ENCODE assay signal across 26 mouse cellular contexts in the genomic region with DNA sequence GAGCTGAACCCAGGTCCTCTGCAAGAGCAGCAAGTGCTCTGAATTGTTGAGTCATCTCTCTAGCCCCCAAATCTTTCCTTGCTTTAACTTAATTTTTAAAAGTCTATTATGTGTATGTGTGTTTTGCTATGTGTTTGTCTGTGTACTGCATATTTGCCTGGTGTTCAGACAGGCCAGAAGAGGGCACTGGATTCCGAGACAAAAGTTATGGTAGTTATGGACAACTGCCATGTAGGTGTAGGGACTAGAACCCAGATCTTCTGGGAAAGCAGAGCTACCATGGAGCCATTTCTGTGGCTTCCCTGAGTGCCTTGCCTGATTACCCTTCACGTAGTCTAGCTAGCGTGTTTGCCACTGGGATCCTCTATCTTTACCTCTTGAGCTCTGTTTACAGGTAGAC.
DNase-seq lines count a peak whose midpoint lies in the region; ATAC-seq and TF ChIP-seq lines count a peak whose summit lies in the region.
"Had no signal": no experiment of that assay in that cellular context is flagged by ENCODE, and none has a peak within 500 bp of the region (broad histone marks: within the 10 kb centered on the region; RNA-seq: fewer than 3 reads in every experiment).

No protein-coding gene starts in this region.

- H3K79me2 ChIP-seq in liver, adult 2 months (ENCODE audit: control insufficient read depth, insufficient read depth, low read length) = no peaks in the 10 kb centered on the region
- H3K79me2 ChIP-seq in CH12.LX (replicated peaks; ENCODE audit: control insufficient read depth, extremely low read depth, insufficient read depth, poor library complexity, severe bottlenecking) = no peaks in the 10 kb centered on the region

- no peak overlapping the region for H3K4me2 ChIP-seq in hindbrain, postnatal 0 days (ENCODE audit: low read depth, low read length)
- H3K4me2 ChIP-seq in CH12.LX (ENCODE audit: insufficient read depth, low read depth, poor library complexity, severe bottlenecking) = no peak overlapping the region
- H3K4me2 ChIP-seq: embryonic facial prominence, embryonic 15.5 days; forebrain, embryonic 15.5 days; heart, embryonic 15.5 days; limb, embryonic 15.5 days; midbrain, embryonic 15.5 days; neural tube, embryonic 13.5 days had no signal

- TF ChIP-seq EP300 in CH12.LX (IDR thresholded peaks at IDR 0.05; ENCODE audit: low read length) = no peak

- in situ Hi-C loops in CH12.LX (cut with MboI; ENCODE audit: low pct_ligation_motif_present, low pct_unique_long_range_greater_than_20kb, low sequenced_read_pairs) = loop anchor here (5.0 to 25.0 kb wide), 2 partner anchors 161 to 321 kb away; no protein-coding TSS in a partner anchor

- H3K27ac ChIP-seq in hindbrain, postnatal 0 days = no peak overlapping the region
- H3K27ac ChIP-seq in hindbrain, embryonic 10.5 days = no peak overlapping the region
- no peak overlapping the region for H3K27ac ChIP-seq in liver, adult 2 months (replicated peaks; ENCODE audit: insufficient read depth, low read depth, low read length)
- H3K27ac ChIP-seq in CH12.LX (ENCODE audit: insufficient read depth, low read depth) = no peak overlapping the region
- H3K27ac ChIP-seq in cortical plate, adult 2 months (ENCODE audit: insufficient read depth, low read length) = no peak overlapping the region
- H3K27ac ChIP-seq: embryonic facial prominence, embryonic 15.5 days; forebrain, embryonic 15.5 days; heart, embryonic 15.5 days; limb, embryonic 15.5 days; midbrain, embryonic 15.5 days; neural tube, embryonic 13.5 days had no signal

- H3K36me3 ChIP-seq in hindbrain, postnatal 0 days (ENCODE audit: insufficient read depth, low read length) = peaks cover 35% of the 10 kb centered on the region
- H3K36me3 ChIP-seq in hindbrain, embryonic 10.5 days = peaks cover 96% of the 10 kb centered on the region
- peaks cover 32% of the 10 kb centered on the region for H3K36me3 ChIP-seq in liver, adult 2 months (ENCODE audit: control insufficient read depth, insufficient read depth, low read length)
- H3K36me3 ChIP-seq in CH12.LX (replicated peaks in 1 of 2; ENCODE audit: control insufficient read depth in 1 of 2, insufficient read depth in 1 of 2, low read length in 1 of 2) = peaks cover 4 to 15% of the 10 kb centered on the region in 2 experiments

- no peaks in the 10 kb centered on the region for H3K4me1 ChIP-seq in hindbrain, postnatal 0 days (ENCODE audit: insufficient read depth, low read length)
- H3K4me1 ChIP-seq in hindbrain, embryonic 10.5 days (replicated peaks) = no peaks in the 10 kb centered on the region
- no peaks in the 10 kb centered on the region for H3K4me1 ChIP-seq in liver, adult 2 months (ENCODE audit: control insufficient read depth, insufficient read depth, low read length)
- H3K4me1 ChIP-seq in CH12.LX (ENCODE audit: control insufficient read depth in 1 of 2, insufficient read depth in 2 of 2) = peaks cover 0 to 11% of the 10 kb centered on the region in 2 experiments; a peak in 2 of 4 replicates
- H3K4me1 ChIP-seq in cortical plate, adult 2 months (ENCODE audit: control insufficient read depth, insufficient read depth, low read length) = no peaks in the 10 kb centered on the region
- H3K4me1 ChIP-seq: embryonic facial prominence, embryonic 15.5 days; forebrain, embryonic 15.5 days; heart, embryonic 15.5 days; limb, embryonic 15.5 days; midbrain, embryonic 15.5 days; neural tube, embryonic 13.5 days had no signal

- TF ChIP-seq POLR2A in liver, adult 2 months (IDR thresholded peaks at IDR 0.05; ENCODE audit: extremely low read depth, insufficient read depth, low read length) = no peak
- TF ChIP-seq POLR2A in CH12.LX (IDR thresholded peaks at IDR 0.05; ENCODE audit: low read depth, low read length) = no peak
- TF ChIP-seq POLR2A in cortical plate, adult 2 months (IDR thresholded peaks at IDR 0.05; ENCODE audit: extremely low read depth, insufficient read depth, low read length) = no peak

- 89% methylated on average over 3 of the region's 3 CpGs for WGBS in hindbrain, postnatal 0 days
- 91% methylated on average over 3 of the region's 3 CpGs for WGBS in hindbrain, embryonic 10.5 days
- 93% methylated on average over 3 of the region's 3 CpGs for WGBS in liver, adult 2 months

- DNase-seq in hindbrain, postnatal 0 days (ENCODE audit: low spot score) = no peak
- no peak for DNase-seq in hindbrain, embryonic 10.5 days (ENCODE audit: low spot score)
- no peak for DNase-seq in liver, adult 2 months (ENCODE audit: extremely low read depth, low read depth, low spot score)
- DNase-seq in liver (no peak), CH12.LX (ENCODE audit: extremely low read depth) (no peak)
- no peak for DNase-seq in left cerebral cortex, adult 8-10 months (ENCODE audit: low spot score in 2 of 2)
- DNase-seq: adrenal gland, postnatal 25 days; cerebellum, adult 9-10 months; gastrocnemius, postnatal 10 days; kidney, adult 11 months; kidney, postnatal 10 days; left cerebral cortex, postnatal 4 days; lung, adult 18-20 months; lung, postnatal 4 days; retina, postnatal 1 day; right cerebral cortex, postnatal 25 days; thymus, postnatal 14 days had no signal

- H3K9ac ChIP-seq in hindbrain, postnatal 0 days (replicated peaks; ENCODE audit: low read length) = no peak overlapping the region
- no peak overlapping the region for H3K9ac ChIP-seq in liver, adult 2 months (ENCODE audit: low read depth, low read length)
- no peak overlapping the region for H3K9ac ChIP-seq in CH12.LX (ENCODE audit: insufficient read depth, low read depth)
- H3K9ac ChIP-seq: embryonic facial prominence, embryonic 15.5 days; forebrain, embryonic 15.5 days; heart, embryonic 15.5 days; limb, embryonic 15.5 days; midbrain, embryonic 15.5 days; neural tube, embryonic 13.5 days had no signal

- no peaks in the 10 kb centered on the region for H3K27me3 ChIP-seq in hindbrain, postnatal 0 days (ENCODE audit: insufficient read depth, low read length)
- no peaks in the 10 kb centered on the region for H3K27me3 ChIP-seq in hindbrain, embryonic 10.5 days (ENCODE audit: insufficient read depth, poor library complexity, severe bottlenecking)
- H3K27me3 ChIP-seq in liver, adult 2 months (ENCODE audit: control insufficient read depth, insufficient read depth, low read length) = no peaks in the 10 kb centered on the region
- no peaks in the 10 kb centered on the region for H3K27me3 ChIP-seq in CH12.LX (replicated peaks)
- H3K27me3 ChIP-seq: embryonic facial prominence, embryonic 15.5 days; forebrain, embryonic 15.5 days; heart, embryonic 15.5 days; limb, embryonic 15.5 days; midbrain, embryonic 15.5 days; neural tube, embryonic 13.5 days had no signal

- no peaks in the 10 kb centered on the region for H3K9me3 ChIP-seq in hindbrain, postnatal 0 days (ENCODE audit: low read length)
- no peaks in the 10 kb centered on the region for H3K9me3 ChIP-seq in hindbrain, embryonic 10.5 days
- no peaks in the 10 kb centered on the region for H3K9me3 ChIP-seq in CH12.LX (replicated peaks; ENCODE audit: low read length)
- H3K9me3 ChIP-seq: embryonic facial prominence, embryonic 15.5 days; forebrain, embryonic 15.5 days; heart, embryonic 15.5 days; limb, embryonic 15.5 days; midbrain, embryonic 15.5 days; neural tube, embryonic 13.5 days had no signal

- ATAC-seq in hindbrain, postnatal 0 days = no peak
- ATAC-seq: forebrain, embryonic 15.5 days; hindbrain, embryonic 16.5 days; midbrain, embryonic 15.5 days had no signal

- TF ChIP-seq RAD21 in CH12.LX (IDR thresholded peaks at IDR 0.05; ENCODE audit: low read depth, low read length) = peak; percentile 4

- dilution Hi-C loops in CH12.LX (cut with MboI; ENCODE audit: extremely low pct_ligation_motif_present, extremely low pct_unique_long_range_greater_than_20kb, low sequenced_read_pairs) = no loop called here

- TF ChIP-seq CTCF in hindbrain, postnatal 0 days (IDR thresholded peaks at IDR 0.05; ENCODE audit: low read depth) = peak; percentile 40
- peak; percentile 29; the same call in 1 of the 2 replicates for TF ChIP-seq CTCF in liver, adult 2 months (IDR thresholded peaks at IDR 0.05; ENCODE audit: low read depth, low read length)
- peak in 1 of 2 experiments; percentile 24; a peak in 2 of 4 replicates for TF ChIP-seq CTCF in CH12.LX (conservative IDR thresholded peaks at IDR 0.05 in 1 of 2, IDR thresholded peaks at IDR 0.05 in 1 of 2; ENCODE audit: low read depth in 2 of 2, low read length in 2 of 2)
- peak; percentile 19; the same call in 1 of the 2 replicates for TF ChIP-seq CTCF in cortical plate, adult 2 months (IDR thresholded peaks at IDR 0.05; ENCODE audit: extremely low read depth, insufficient read depth, low read length)

- H3K4me3 ChIP-seq in hindbrain, postnatal 0 days (ENCODE audit: low read length) = no peak overlapping the region
- H3K4me3 ChIP-seq in hindbrain, embryonic 10.5 days = no peak overlapping the region
- H3K4me3 ChIP-seq in liver, adult 2 months (ENCODE audit: insufficient read depth, low read depth, low read length) = no peak overlapping the region
- H3K4me3 ChIP-seq in CH12.LX (replicated peaks in 1 of 3; ENCODE audit: low read depth in 2 of 3, low read length in 2 of 3, poor library complexity in 1 of 3) = no peak overlapping the region
- H3K4me3 ChIP-seq in cortical plate, adult 2 months (ENCODE audit: insufficient read depth, low read length) = no peak overlapping the region
- H3K4me3 ChIP-seq: embryonic facial prominence, embryonic 15.5 days; forebrain, embryonic 15.5 days; heart, embryonic 15.5 days; limb, embryonic 15.5 days; midbrain, embryonic 15.5 days; myocyte; neural tube, embryonic 13.5 days had no signal

TF ChIP-seq in CH12.LX, 34 proteins besides CTCF, POLR2A, EP300 and RAD21:
- TF ChIP-seq SMC3 (IDR thresholded peaks at IDR 0.05; ENCODE audit: low read depth, low read length) (peak; percentile 38), TCF12 (IDR thresholded peaks at IDR 0.05; ENCODE audit: low read depth, low read length) (no peak), MEF2A (IDR thresholded peaks at IDR 0.05; ENCODE audit: borderline replicate concordance, low read depth, low read length) (no peak), SIN3A (IDR thresholded peaks at IDR 0.05; ENCODE audit: low read length) (no peak), MXI1 (IDR thresholded peaks at IDR 0.05; ENCODE audit: low read depth, low read length) (no peak), BHLHE40 (IDR thresholded peaks at IDR 0.05; ENCODE audit: low read depth, low read length) (no peak), CHD2 (IDR thresholded peaks at IDR 0.05; ENCODE audit: low read length) (no peak)
